Mouse (Mus musculus) ES-Bruce4 (cell line): Measurements from ENCODE around the gene Serpinb1a.

Experiments
- CTCF ChIP-seq: IDR thresholded peaks from one replicate; pipeline ENCODE4 v1.8.1; 2011; ENCODE audit warnings: low read depth, low read length
- EP300 ChIP-seq: IDR thresholded peaks from 2 replicates; pipeline ENCODE4 v1.6.1; 2011; ENCODE audit warnings: low read depth, low read length; ENCODE audit not compliant: insufficient read depth
- POLR2A ChIP-seq: IDR thresholded peaks from one replicate; pipeline ENCODE4 v1.8.1; 2011; ENCODE audit warnings: low read length; ENCODE audit not compliant: insufficient read depth

- TF ChIP-seq CTCF (no peak), POLR2A (no peak), EP300 (no peak)
Observed at GRCm38 (mm10) chr13:32819926-32820325, 31.1 kb downstream of the Serpinb1a start.
